Mouse (Mus musculus) embryonic facial prominence, embryonic 15.5 days (tissue): Measurements from ENCODE around the gene Pde1c. TPM values are rescaled to one million over a fixed set of nuclear protein-coding genes. Genes with fewer than 3 reads are reported as not detected.

Experiments used
- ATAC-seq: fragments of 200-750 bp; cut with Nextera tagmentation; 2 replicates; pipeline ENCODE4 v1.8.0; 2017; ENCODE audit warnings: low read depth, moderate TSS enrichment; ENCODE audit not compliant: insufficient number of reproducible peaks, low FRiP score, low TSS enrichment
- H3K27ac ChIP-seq: fragments of 300-500 bp; sonication (generic); replicated peaks from 2 replicates; pipeline ENCODE4 v1.5.1; 2015; ENCODE audit warnings: mild to moderate bottlenecking, inconsistent platforms
- H3K27me3 ChIP-seq: fragments of 300-500 bp; sonication (generic); 2 replicates; pipeline ENCODE4 v1.6.1; 2015; ENCODE audit warnings: inconsistent platforms
- H3K36me3 ChIP-seq: fragments of 300-500 bp; sonication (generic); 2 replicates; pipeline ENCODE4 v1.6.1; 2015; ENCODE audit warnings: mild to moderate bottlenecking, inconsistent platforms
- H3K4me1 ChIP-seq: fragments of 300-500 bp; sonication (generic); 2 replicates; pipeline ENCODE4 v1.6.1; 2015; ENCODE audit warnings: inconsistent platforms
- H3K4me2 ChIP-seq: fragments of 300-500 bp; sonication (generic); replicated peaks from 2 replicates; pipeline ENCODE4 v1.6.1; 2015; ENCODE audit warnings: mild to moderate bottlenecking, inconsistent platforms
- H3K4me3 ChIP-seq: fragments of 300-500 bp; sonication (generic); replicated peaks from 2 replicates; pipeline ENCODE4 v1.5.1; 2015; ENCODE audit warnings: mild to moderate bottlenecking, inconsistent platforms
- H3K9ac ChIP-seq: fragments of 300-500 bp; sonication (generic); 2 replicates; pipeline ENCODE4 v1.6.1; 2015; ENCODE audit warnings: inconsistent platforms
- H3K9me3 ChIP-seq: fragments of 300-500 bp; sonication (generic); replicated peaks from 2 replicates; pipeline ENCODE4 v1.6.1; 2016; ENCODE audit warnings: inconsistent platforms
- WGBS: fragments of 180-500 bp; shearing (Covaris S2); methylation state at CpG from one replicate; pipeline ENCODE4 v1.1.7; 2015; 5-methylcytosine and 5-hydroxymethylcytosine counted together
- polyA plus RNA-seq: library from polyadenylated mRNA; unstranded; fragments of >200 nt; fragmentation: Nextera tagmentation; extraction: Ambion mirVana; gene quantifications from 2 replicates; pipeline ENCODE4 v1.2.1, GENCODE M21; 2015

The Pde1c gene
- polyA plus RNA-seq, 1 experiment from 2014 or later = 4.1 TPM

GRCm38 (mm10) chr6:56066632-56067282, 502.1 kb downstream of the Pde1c start:
- no peak for ATAC-seq

GRCm38 (mm10) chr6:56063736-56064135, 505.2 kb downstream of the Pde1c start:
- Histone ChIP-seq H3K9me3 (no peaks in the 10 kb centered on the region), H3K4me3 (no peak overlapping the region), H3K9ac (no peak overlapping the region), H3K27me3 (no peaks in the 10 kb centered on the region), H3K27ac (no peak overlapping the region), H3K4me1 (no peaks in the 10 kb centered on the region), H3K4me2 (no peak overlapping the region), H3K36me3 (no peaks in the 10 kb centered on the region)
- no peak for ATAC-seq

More at GRCm38 (mm10) chr6:56066632-56067282, 502.1 kb downstream of the Pde1c start:
- Histone ChIP-seq H3K4me2 (no peak overlapping the region), H3K27ac (no peak overlapping the region), H3K36me3 (no peaks in the 10 kb centered on the region), H3K9ac (no peak overlapping the region), H3K27me3 (no peaks in the 10 kb centered on the region), H3K4me3 (no peak overlapping the region), H3K9me3 (no peaks in the 10 kb centered on the region), H3K4me1 (no peaks in the 10 kb centered on the region)
- WGBS = 40% methylated on average over 5 of the region's 5 CpGs

GRCm38 (mm10) chr6:56049104-56049503, 519.8 kb downstream of the Pde1c start:
- 30% methylated on average over 4 of the region's 4 CpGs for WGBS
- Histone ChIP-seq H3K27me3 (no peaks in the 10 kb centered on the region), H3K4me3 (no peak overlapping the region), H3K9me3 (no peaks in the 10 kb centered on the region), H3K36me3 (no peaks in the 10 kb centered on the region), H3K4me1 (no peaks in the 10 kb centered on the region), H3K9ac (no peak overlapping the region), H3K4me2 (no peak overlapping the region), H3K27ac (no peak overlapping the region)
- no peak for ATAC-seq

GRCm38 (mm10) chr6:56048580-56048979, 520.3 kb downstream of the Pde1c start:
- Histone ChIP-seq H3K9me3 (no peaks in the 10 kb centered on the region), H3K27ac (no peak overlapping the region), H3K4me3 (no peak overlapping the region), H3K36me3 (no peaks in the 10 kb centered on the region), H3K27me3 (no peaks in the 10 kb centered on the region), H3K4me2 (no peak overlapping the region), H3K9ac (no peak overlapping the region), H3K4me1 (no peaks in the 10 kb centered on the region)
- WGBS = 87% methylated on average over 3 of the region's 3 CpGs
- no peak for ATAC-seq

- Histone ChIP-seq H3K9me3 (no peaks in the 10 kb centered on the region), H3K4me1 (no peaks in the 10 kb centered on the region), H3K27ac (no peak overlapping the region), H3K9ac (no peak overlapping the region), H3K27me3 (no peaks in the 10 kb centered on the region), H3K4me2 (no peak overlapping the region), H3K36me3 (no peaks in the 10 kb centered on the region), H3K4me3 (no peak overlapping the region)
- WGBS = 85% methylated on average over 1 of the region's 1 CpGs
- ATAC-seq = no peak
Measured at GRCm38 (mm10) chr6:56044716-56045115, 524.2 kb downstream of the Pde1c start.

- no peak overlapping the region for H3K4me3 ChIP-seq
- H3K27me3 ChIP-seq = no peaks in the 10 kb centered on the region
- no peaks in the 10 kb centered on the region for H3K36me3 ChIP-seq
- H3K4me1 ChIP-seq = no peaks in the 10 kb centered on the region
- ATAC-seq = no peak
- H3K9ac ChIP-seq = no peak overlapping the region
- no peaks in the 10 kb centered on the region for H3K9me3 ChIP-seq
- no peak overlapping the region for H3K27ac ChIP-seq
- no peak overlapping the region for H3K4me2 ChIP-seq
- 44% methylated on average over 5 of the region's 5 CpGs for WGBS
Measured at GRCm38 (mm10) chr6:56044270-56044669, 524.6 kb downstream of the Pde1c start.

- no peak overlapping the region for H3K27ac ChIP-seq
- WGBS = 71% methylated on average over 4 of the region's 4 CpGs
- H3K9ac ChIP-seq = no peak overlapping the region
- H3K9me3 ChIP-seq = no peaks in the 10 kb centered on the region
- no peaks in the 10 kb centered on the region for H3K27me3 ChIP-seq
- H3K4me2 ChIP-seq = no peak overlapping the region
- no peaks in the 10 kb centered on the region for H3K36me3 ChIP-seq
- no peak overlapping the region for H3K4me3 ChIP-seq
- no peak for ATAC-seq
- H3K4me1 ChIP-seq = no peaks in the 10 kb centered on the region
Measured at GRCm38 (mm10) chr6:56039476-56040055, 529.3 kb downstream of the Pde1c start.

- Histone ChIP-seq H3K9ac (no peak overlapping the region), H3K4me2 (no peak overlapping the region), H3K4me1 (no peaks in the 10 kb centered on the region), H3K27ac (no peak overlapping the region), H3K27me3 (no peaks in the 10 kb centered on the region), H3K36me3 (no peaks in the 10 kb centered on the region), H3K4me3 (no peak overlapping the region), H3K9me3 (no peaks in the 10 kb centered on the region)
- ATAC-seq = no peak
- WGBS = 80% methylated on average over 10 of the region's 10 CpGs
Measured at GRCm38 (mm10) chr6:56035054-56035453, 533.8 kb downstream of the Pde1c start.

GRCm38 (mm10) chr6:56032231-56032630, 536.7 kb downstream of the Pde1c start:
- no peak overlapping the region for H3K4me3 ChIP-seq
- no peaks in the 10 kb centered on the region for H3K9me3 ChIP-seq
- WGBS = 57% methylated on average over 2 of the region's 2 CpGs
- H3K4me1 ChIP-seq = no peaks in the 10 kb centered on the region
- H3K27me3 ChIP-seq = no peaks in the 10 kb centered on the region
- no peak overlapping the region for H3K27ac ChIP-seq
- no peak for ATAC-seq
- H3K4me2 ChIP-seq = no peak overlapping the region
- H3K36me3 ChIP-seq = no peaks in the 10 kb centered on the region
- H3K9ac ChIP-seq = no peak overlapping the region

GRCm38 (mm10) chr6:56029986-56030385, 538.9 kb downstream of the Pde1c start:
- ATAC-seq = no peak
- Histone ChIP-seq H3K4me1 (no peaks in the 10 kb centered on the region), H3K4me2 (no peak overlapping the region), H3K27ac (no peak overlapping the region), H3K9ac (no peak overlapping the region), H3K27me3 (no peaks in the 10 kb centered on the region), H3K9me3 (no peaks in the 10 kb centered on the region), H3K4me3 (no peak overlapping the region), H3K36me3 (no peaks in the 10 kb centered on the region)
- 36% methylated on average over 5 of the region's 5 CpGs for WGBS

- WGBS = 67% methylated on average over 5 of the region's 5 CpGs
- Histone ChIP-seq H3K9ac (no peak overlapping the region), H3K27ac (no peak overlapping the region), H3K4me2 (no peak overlapping the region), H3K4me1 (no peaks in the 10 kb centered on the region), H3K4me3 (no peak overlapping the region), H3K9me3 (no peaks in the 10 kb centered on the region), H3K36me3 (no peaks in the 10 kb centered on the region), H3K27me3 (no peaks in the 10 kb centered on the region)
- no peak for ATAC-seq
Measured at GRCm38 (mm10) chr6:56027966-56028365, 540.9 kb downstream of the Pde1c start.

GRCm38 (mm10) chr6:56027318-56027717, 541.6 kb downstream of the Pde1c start:
- Histone ChIP-seq H3K4me3 (no peak overlapping the region), H3K4me2 (no peak overlapping the region), H3K27me3 (no peaks in the 10 kb centered on the region), H3K4me1 (no peaks in the 10 kb centered on the region), H3K27ac (no peak overlapping the region), H3K36me3 (no peaks in the 10 kb centered on the region), H3K9ac (no peak overlapping the region), H3K9me3 (no peaks in the 10 kb centered on the region)
- WGBS = 56% methylated on average over 6 of the region's 6 CpGs
- no peak for ATAC-seq
